Mouse (Mus musculus) kidney, postnatal 0 days (tissue): ENCODE data around the gene Grem2. TPM values are rescaled to one million over a fixed set of nuclear protein-coding genes. Genes with fewer than 3 reads are reported as not detected.

Experiments
- ATAC-seq: fragments of 200-750 bp; cut with Nextera tagmentation; replicated peaks from 2 replicates; pipeline ENCODE4 v1.8.0; 2017; ENCODE audit warnings: low read depth, moderate number of reproducible peaks, moderate TSS enrichment, moderate library complexity; ENCODE audit not compliant: low FRiP score
- DNase-seq: peaks from one replicate; pipeline ENCODE4 v3.0.0-alpha.2; 2016; ENCODE audit warnings: low spot score
- H3K27ac ChIP-seq: fragments of 300-500 bp; sonication (generic); 2 replicates; pipeline ENCODE4 v1.5.1; 2014; ENCODE audit warnings: mild to moderate bottlenecking
- H3K27me3 ChIP-seq: fragments of 300-500 bp; sonication (generic); 2 replicates; pipeline ENCODE4 v1.6.1; 2014; ENCODE audit warnings: low read length, mixed read lengths; ENCODE audit not compliant: insufficient read depth
- H3K36me3 ChIP-seq: fragments of 300-500 bp; sonication (generic); 2 replicates; pipeline ENCODE4 v1.6.1; 2014; ENCODE audit warnings: low read length, mixed read lengths; ENCODE audit not compliant: insufficient read depth
- H3K4me1 ChIP-seq: fragments of 300-500 bp; sonication (generic); replicated peaks from 2 replicates; pipeline ENCODE4 v1.6.1; 2014; ENCODE audit warnings: antibody characterized with exemption, low read length, mixed read lengths; ENCODE audit not compliant: insufficient read depth
- H3K4me2 ChIP-seq: fragments of 300-500 bp; sonication (generic); 2 replicates; pipeline ENCODE4 v1.6.1; 2014; ENCODE audit warnings: mild to moderate bottlenecking, low read length, moderate library complexity, mixed read lengths
- H3K4me3 ChIP-seq: fragments of 300-500 bp; sonication (generic); replicated peaks from 2 replicates; pipeline ENCODE4 v1.5.1; 2014; ENCODE audit warnings: low read depth, low read length
- H3K9ac ChIP-seq: fragments of 300-500 bp; sonication (generic); 2 replicates; pipeline ENCODE4 v1.6.1; 2014; ENCODE audit warnings: low read depth, low read length
- H3K9me3 ChIP-seq: fragments of 300-500 bp; sonication (generic); replicated peaks from 2 replicates; pipeline ENCODE4 v1.6.1; 2016; ENCODE audit warnings: low read length, inconsistent platforms, mixed read lengths
- CTCF ChIP-seq: IDR thresholded peaks from 2 replicates; pipeline ENCODE4 v1.5.1; 2016; ENCODE audit warnings: antibody characterized with exemption, low read depth, mild to moderate bottlenecking, moderate library complexity
- WGBS: fragments of 180-500 bp; shearing (Covaris S2); extraction: QIAGEN DNeasy Blood & Tissue Kit; methylation state at CpG from one replicate; pipeline ENCODE4 v1.1.7; 2014; 5-methylcytosine and 5-hydroxymethylcytosine counted together
- polyA plus RNA-seq: library from polyadenylated mRNA; unstranded; fragments of >200 nt; fragmentation: Nextera tagmentation; extraction: Ambion mirVana; gene quantifications from 2 replicates; pipeline ENCODE4 v1.2.1, GENCODE M21; 2015

Grem2 gene
- polyA plus RNA-seq: 0.91 and 1.1 TPM in 2 replicates

DNA sequence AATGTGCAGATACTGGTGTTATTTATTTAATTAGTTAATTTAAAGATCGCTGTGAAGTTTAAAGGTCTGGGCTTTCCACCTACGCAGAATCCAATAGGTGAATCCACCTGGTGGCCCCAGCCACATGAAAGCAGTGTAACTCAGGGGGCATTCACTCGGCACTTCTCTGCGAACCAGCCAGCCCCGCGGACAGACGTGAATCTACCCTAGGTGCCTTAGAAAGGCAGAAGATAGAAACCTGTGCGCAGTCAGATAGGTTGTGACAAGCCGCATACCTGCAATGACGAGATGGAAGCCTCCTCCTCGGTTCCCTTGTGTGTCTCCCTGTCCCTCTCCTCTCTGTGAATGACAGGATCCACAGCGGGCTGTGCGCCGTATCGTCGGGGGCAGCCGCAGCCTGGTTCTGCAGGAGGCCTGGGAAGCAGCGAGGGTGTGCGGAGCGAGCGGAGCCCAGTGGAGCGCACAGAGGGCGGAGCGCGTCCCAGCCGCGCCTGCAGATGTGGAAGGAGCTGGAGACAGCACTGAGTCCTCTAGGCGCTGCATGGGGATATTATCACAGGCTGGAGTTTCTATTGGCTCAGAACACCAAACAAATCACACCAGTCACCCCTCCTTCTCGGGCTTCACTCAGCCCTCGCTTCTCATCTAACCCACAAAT is at the start of gene Grem2:
Gene Grem2 (minus strand): TSS at position 522 of the 658 bp plus-strand sequence.
- DNase-seq (peak; percentile 59), ATAC-seq (peak; percentile 91)
- Histone ChIP-seq H3K27ac (no peak within 1 kb of the TSS), H3K36me3 (no peaks in the 10 kb centered on the region), H3K9ac (0 out of 2 replicates have a peak within 1 kb of the TSS, but pooled peaks have one; percentile 2), H3K4me3 (peak within 1 kb of the TSS; percentile 32), H3K27me3 (peaks cover 3% of the 10 kb centered on the region; the same call in 1 of the 2 replicates), H3K9me3 (no peaks in the 10 kb centered on the region), H3K4me2 (peak within 1 kb of the TSS; percentile 65), H3K4me1 (no peaks in the 10 kb centered on the region)
- 4% methylated on average over 30 of the region's 30 CpGs for WGBS
- TF ChIP-seq CTCF: no peak

DNA sequence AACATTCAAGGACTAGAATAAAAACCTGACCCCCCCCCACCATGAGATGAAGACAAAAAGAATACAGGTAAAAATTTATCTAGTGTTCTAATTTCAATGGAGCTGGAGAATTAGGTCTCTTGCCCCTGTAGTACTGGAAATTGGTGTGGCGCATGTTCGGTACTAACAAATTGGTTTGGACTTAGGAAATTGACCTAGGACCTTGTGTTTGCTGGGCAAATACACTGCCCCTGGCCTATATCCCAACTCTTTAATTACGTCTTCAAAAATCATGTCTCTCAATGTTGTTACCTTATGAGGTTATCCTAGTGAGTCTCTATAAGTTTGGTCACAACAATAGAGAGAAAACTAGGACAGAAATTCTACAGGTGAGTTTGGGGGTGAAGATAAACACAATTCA is 38.2 kb upstream of the Grem2 start:
- Histone ChIP-seq H3K4me1 (no peaks in the 10 kb centered on the region), H3K4me2 (no peak overlapping the region), H3K27ac (no peak overlapping the region), H3K4me3 (no peak overlapping the region), H3K9me3 (no peaks in the 10 kb centered on the region), H3K36me3 (no peaks in the 10 kb centered on the region), H3K27me3 (no peaks in the 10 kb centered on the region), H3K9ac (no peak overlapping the region)
- WGBS: 93% methylated on average over 3 of the region's 3 CpGs
- DNase-seq: no peak
- TF ChIP-seq CTCF: no peak
- no peak for ATAC-seq

DNA sequence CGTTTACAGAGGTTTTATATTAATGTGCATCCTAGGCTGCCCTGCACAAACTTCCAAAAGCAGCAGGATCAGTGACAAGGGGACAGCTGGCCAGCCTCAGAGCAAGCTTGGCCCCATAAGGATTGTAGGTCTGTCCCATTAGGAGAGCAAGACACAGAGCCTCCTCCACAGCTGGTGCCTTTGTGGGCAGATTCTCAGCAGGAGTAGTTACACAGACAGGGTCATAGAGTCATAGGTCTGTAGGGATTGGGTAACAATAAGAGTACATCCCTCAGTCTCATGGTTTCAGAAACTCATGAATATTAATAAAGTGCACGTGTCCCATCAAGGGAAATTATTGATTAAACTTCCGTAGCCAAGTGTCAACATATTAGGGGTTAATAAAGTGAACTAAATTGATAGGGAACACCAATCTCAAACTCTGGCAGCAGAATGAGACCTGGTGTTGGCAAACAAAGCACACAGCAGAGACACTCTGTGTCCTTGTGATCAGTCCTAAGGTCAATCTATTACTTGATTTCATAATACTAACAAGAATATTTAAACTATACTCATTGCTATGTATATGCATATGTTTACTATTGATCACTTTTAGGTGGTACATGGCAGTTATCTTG is 9.5 kb upstream of the Grem2 start:
- WGBS: 50% methylated on average over 3 of the region's 3 CpGs

DNA sequence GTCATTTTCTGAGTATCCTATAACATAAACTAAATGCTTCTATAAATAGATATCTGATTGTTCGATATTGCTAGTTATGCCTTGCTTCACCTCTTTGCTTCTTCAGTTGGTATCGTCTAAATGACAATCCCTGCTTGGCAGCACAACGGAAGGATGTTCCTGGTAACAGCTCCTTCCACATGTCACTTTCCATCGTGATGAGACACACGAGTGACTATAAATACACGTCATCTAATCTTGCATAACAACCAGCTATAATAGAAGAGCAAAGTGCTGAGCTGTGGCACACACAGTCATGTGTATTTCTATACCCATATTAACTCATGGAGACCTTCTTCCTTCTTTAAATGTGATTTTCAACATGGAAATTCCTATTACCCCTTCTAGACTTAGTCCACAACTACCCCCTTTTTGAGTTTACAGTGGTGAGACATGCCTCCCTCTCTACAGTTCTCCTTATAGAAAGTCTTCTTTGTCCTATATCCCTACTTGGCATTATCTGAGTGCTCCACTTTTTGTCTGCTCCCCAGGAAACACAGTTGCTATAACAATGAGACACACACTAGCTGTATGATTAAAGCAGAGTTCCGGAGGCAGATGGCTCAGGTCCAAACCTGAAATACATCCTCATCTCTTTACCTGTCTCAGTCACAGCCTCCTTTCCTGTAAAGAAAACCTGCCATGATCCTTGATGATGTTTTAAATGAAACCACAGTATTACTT is 8.0 kb upstream of the Grem2 start:
- no peak overlapping the region for H3K9ac ChIP-seq
- 85% methylated on average over 7 of the region's 7 CpGs for WGBS

More for the DNA sequence above, 9.5 kb upstream of the Grem2 start:
- no peak overlapping the region for H3K27ac ChIP-seq
- H3K4me2 ChIP-seq: no peak overlapping the region
- DNase-seq (no peak), ATAC-seq (no peak)
- no peaks in the 10 kb centered on the region for H3K27me3 ChIP-seq
- TF ChIP-seq CTCF: no peak
- no peaks in the 10 kb centered on the region for H3K36me3 ChIP-seq
- H3K9me3 ChIP-seq: no peaks in the 10 kb centered on the region
- no peaks in the 10 kb centered on the region for H3K4me1 ChIP-seq
- H3K9ac ChIP-seq: no peak overlapping the region
- no peak overlapping the region for H3K4me3 ChIP-seq

DNA sequence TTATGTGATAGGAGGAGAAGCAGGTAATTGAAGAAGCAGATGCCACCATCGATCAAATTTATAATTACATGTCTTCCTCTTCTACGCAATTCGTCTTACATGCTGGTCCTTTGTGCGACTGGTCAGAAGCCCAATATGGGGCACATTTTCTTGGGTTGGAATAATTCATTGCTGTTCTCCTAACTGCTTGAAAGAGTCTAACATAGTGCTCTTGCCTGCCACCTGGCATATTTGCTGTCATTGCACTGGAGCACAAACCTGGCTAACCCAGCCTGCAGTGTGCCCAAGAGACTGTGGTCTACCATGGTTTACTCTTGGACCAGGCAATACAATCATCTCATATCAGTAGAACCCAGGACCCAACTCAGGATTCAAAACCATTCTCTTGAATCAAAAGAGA is 2.7 kb downstream of the Grem2 start:
- no peak overlapping the region for H3K4me3 ChIP-seq
- no peak overlapping the region for H3K27ac ChIP-seq
- peaks cover 3% of the 10 kb centered on the region; the same call in 1 of the 2 replicates for H3K27me3 ChIP-seq
- H3K9ac ChIP-seq: no peak overlapping the region
- no peak for ATAC-seq
- no peaks in the 10 kb centered on the region for H3K9me3 ChIP-seq
- no peak for DNase-seq
- TF ChIP-seq CTCF: peak; percentile 10; the same call in 1 of the 2 replicates
- no peaks in the 10 kb centered on the region for H3K4me1 ChIP-seq
- no peak overlapping the region for H3K4me2 ChIP-seq
- WGBS: 88% methylated on average over 4 of the region's 4 CpGs
- H3K36me3 ChIP-seq: no peaks in the 10 kb centered on the region

More for the DNA sequence above, 8.0 kb upstream of the Grem2 start:
- Histone ChIP-seq H3K27me3 (no peaks in the 10 kb centered on the region), H3K27ac (no peak overlapping the region), H3K4me2 (no peak overlapping the region), H3K9me3 (no peaks in the 10 kb centered on the region), H3K4me3 (no peak overlapping the region), H3K4me1 (no peaks in the 10 kb centered on the region), H3K36me3 (no peaks in the 10 kb centered on the region)
- no peak for ATAC-seq
- DNase-seq: no peak
- no peak for TF ChIP-seq CTCF

DNA sequence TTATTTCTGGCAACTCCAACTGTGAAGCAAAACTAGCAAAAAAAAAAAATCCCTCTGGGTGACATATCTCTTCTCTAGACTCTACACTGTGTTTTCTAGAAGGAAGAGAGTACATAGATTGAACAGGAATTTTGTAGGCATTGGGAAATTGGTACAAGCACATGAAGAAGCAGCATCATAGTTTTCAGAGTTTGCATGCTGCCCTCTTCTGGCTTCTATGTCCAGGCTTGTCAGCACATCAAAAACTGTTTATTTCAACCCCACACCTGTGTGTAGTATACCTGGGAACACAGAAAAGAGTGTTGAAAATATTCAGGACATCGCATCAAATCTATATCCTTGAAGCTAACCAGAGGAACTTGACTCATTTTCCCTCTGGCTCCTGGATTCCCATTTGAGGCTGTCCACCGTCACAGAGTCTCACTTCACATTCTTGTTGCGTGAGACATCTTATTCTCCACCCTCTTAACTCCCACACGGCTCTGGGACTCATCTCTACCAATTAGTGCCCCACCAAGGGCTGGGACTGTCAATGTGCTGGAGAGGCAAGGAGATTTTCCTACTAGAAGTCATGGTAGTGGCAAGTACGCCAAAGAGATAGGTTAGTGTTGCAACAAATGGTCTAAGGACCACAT is 3.3 kb downstream of the Grem2 start:
- ATAC-seq: no peak
- H3K27me3 ChIP-seq: peaks cover 3% of the 10 kb centered on the region; the same call in 1 of the 2 replicates

More for the DNA sequence above, 3.3 kb downstream of the Grem2 start:
- 83% methylated on average over 5 of the region's 5 CpGs for WGBS
- Histone ChIP-seq H3K4me2 (no peak overlapping the region), H3K4me3 (no peak overlapping the region), H3K36me3 (no peaks in the 10 kb centered on the region), H3K9ac (no peak overlapping the region), H3K4me1 (no peaks in the 10 kb centered on the region), H3K27ac (no peak overlapping the region), H3K9me3 (no peaks in the 10 kb centered on the region)
- peak; percentile 41 for TF ChIP-seq CTCF
- DNase-seq: no peak
